Mouse (Mus musculus) stomach, embryonic 16.5 days (tissue): ENCODE measurements around the gene Krtcap2. TPM values are rescaled to one million over a fixed set of nuclear protein-coding genes. Genes with fewer than 3 reads are reported as not detected.
A peak's percentile ranks its signal among the peaks of the same experiment; 100 is the strongest.

Experiments used
- ATAC-seq: fragments of 200-750 bp; cut with Nextera tagmentation; 2 replicates; pipeline ENCODE4 v1.8.0; 2017; ENCODE audit warnings: moderate number of reproducible peaks, moderate TSS enrichment; ENCODE audit not compliant: insufficient read depth, low FRiP score
- H3K27ac ChIP-seq: fragments of 300-500 bp; sonication (generic); 2 replicates; pipeline ENCODE4 v1.5.1; 2014; ENCODE audit warnings: low read length
- H3K27me3 ChIP-seq: fragments of 300-500 bp; sonication (generic); 2 replicates; pipeline ENCODE4 v1.6.1; 2014; ENCODE audit warnings: low read length, control low read depth, mixed read lengths; ENCODE audit not compliant: control insufficient read depth, insufficient read depth
- H3K36me3 ChIP-seq: fragments of 300-500 bp; sonication (generic); 2 replicates; pipeline ENCODE4 v1.6.1; 2014; ENCODE audit warnings: low read length; ENCODE audit not compliant: control insufficient read depth, insufficient read depth
- H3K4me1 ChIP-seq: fragments of 300-500 bp; sonication (generic); 2 replicates; pipeline ENCODE4 v1.6.1; 2014; ENCODE audit warnings: low read length, control low read depth, mixed read lengths; ENCODE audit not compliant: control insufficient read depth, insufficient read depth
- H3K4me2 ChIP-seq: fragments of 300-500 bp; sonication (generic); 2 replicates; pipeline ENCODE4 v1.6.1; 2014; ENCODE audit warnings: low read depth, low read length, mixed read lengths
- H3K4me3 ChIP-seq: fragments of 300-500 bp; sonication (generic); replicated peaks from 2 replicates; pipeline ENCODE4 v1.5.1; 2014; ENCODE audit warnings: mild to moderate bottlenecking, low read length
- H3K9ac ChIP-seq: fragments of 300-500 bp; sonication (generic); 2 replicates; pipeline ENCODE4 v1.6.1; 2014; ENCODE audit warnings: low read length
- H3K9me3 ChIP-seq: fragments of 300-500 bp; sonication (generic); replicated peaks from 2 replicates; pipeline ENCODE4 v1.6.1; 2016; ENCODE audit warnings: low read length, control low read depth; ENCODE audit not compliant: control insufficient read depth
- WGBS: fragments of 180-500 bp; shearing (Covaris S2); extraction: QIAGEN DNeasy Blood & Tissue Kit; methylation state at CpG from one replicate; pipeline ENCODE4 v1.1.7; 2014; 5-methylcytosine and 5-hydroxymethylcytosine counted together
- microRNA counts: library from miRNA; unstranded; fragments of <30 nt; microRNA quantifications from one replicate; lab custom pipeline; 2016
- microRNA-seq: library from miRNA; unstranded; fragments of <30 nt; microRNA quantifications from one replicate; pipeline ENCODE4, GENCODE M21; 2016
- polyA plus RNA-seq: library from polyadenylated mRNA; unstranded; fragments of >200 nt; fragmentation: Nextera tagmentation; extraction: Ambion mirVana; gene quantifications from 2 replicates; pipeline ENCODE4 v1.2.1, GENCODE M21; 2015

Krtcap2 gene
- polyA plus RNA-seq, 1 experiment from 2014 or later: 325 TPM

DNA sequence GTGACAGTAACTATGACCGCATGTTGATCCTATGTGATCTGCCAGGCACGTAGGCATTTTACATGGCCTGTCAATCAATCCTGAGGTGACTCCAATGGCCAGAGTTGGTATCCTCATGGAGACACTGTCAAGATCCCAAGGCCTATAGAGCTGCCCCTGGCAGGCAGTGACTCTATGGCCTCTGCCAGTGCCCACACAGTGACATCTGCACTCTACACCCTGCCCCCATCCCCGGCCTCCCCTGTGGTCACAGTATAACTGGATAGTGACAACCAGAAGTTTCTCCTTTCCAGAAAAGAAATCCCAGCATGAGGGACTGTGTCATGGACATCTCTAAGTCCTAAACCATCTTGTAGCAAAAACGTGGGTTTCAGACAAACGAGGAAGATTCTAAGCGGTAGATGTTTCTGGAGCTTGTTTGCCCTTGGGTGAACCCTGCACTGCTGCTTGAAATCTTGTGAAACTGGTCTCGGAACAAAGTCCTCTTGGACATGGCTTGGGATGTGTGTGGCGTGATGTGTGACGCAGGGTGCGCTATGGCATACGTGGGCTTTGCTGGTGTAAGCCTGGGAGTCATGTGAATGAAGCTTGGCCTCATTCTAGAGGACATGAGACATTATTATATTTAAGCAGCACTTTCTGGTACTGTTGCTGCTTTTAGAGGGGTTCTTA lies 47.6 kb downstream of the Krtcap2 start:
- H3K9me3 ChIP-seq: no peaks in the 10 kb centered on the region
- H3K4me2 ChIP-seq: no peak overlapping the region
- H3K9ac ChIP-seq: no peak overlapping the region
- H3K4me1 ChIP-seq: no peaks in the 10 kb centered on the region
- 82% methylated on average over 11 of the region's 11 CpGs for WGBS
- no peak overlapping the region for H3K27ac ChIP-seq
- no peaks in the 10 kb centered on the region for H3K27me3 ChIP-seq
- no peak overlapping the region for H3K4me3 ChIP-seq
- ATAC-seq: no peak
- H3K36me3 ChIP-seq: no peaks in the 10 kb centered on the region

DNA sequence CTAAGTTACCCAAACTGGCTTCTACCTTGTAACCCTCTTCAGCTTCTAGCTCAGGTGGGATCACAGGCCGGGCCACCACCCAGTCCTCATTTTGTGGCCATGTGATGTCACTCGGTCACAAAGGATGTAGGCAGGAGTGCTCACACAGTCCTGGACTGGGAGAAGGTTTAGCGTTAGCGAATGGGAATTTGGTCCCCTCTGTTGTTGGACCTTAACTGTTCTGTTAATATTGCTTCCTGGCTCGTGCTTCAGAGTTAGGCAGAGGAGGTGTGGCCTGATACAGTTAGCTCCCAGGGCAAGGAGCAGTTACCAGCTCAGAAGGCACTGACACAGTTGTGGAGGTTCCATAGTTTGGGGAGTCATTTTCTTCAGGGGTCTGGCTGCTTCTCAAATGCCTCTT lies 48.4 kb downstream of the Krtcap2 start:
- H3K4me1 ChIP-seq: no peaks in the 10 kb centered on the region
- ATAC-seq: no peak
- WGBS: 71% methylated on average over 5 of the region's 5 CpGs
- H3K9me3 ChIP-seq: no peaks in the 10 kb centered on the region
- no peak overlapping the region for H3K9ac ChIP-seq
- H3K27me3 ChIP-seq: no peaks in the 10 kb centered on the region
- H3K27ac ChIP-seq: no peak overlapping the region
- H3K4me2 ChIP-seq: no peak overlapping the region
- H3K4me3 ChIP-seq: no peak overlapping the region
- H3K36me3 ChIP-seq: no peaks in the 10 kb centered on the region

DNA sequence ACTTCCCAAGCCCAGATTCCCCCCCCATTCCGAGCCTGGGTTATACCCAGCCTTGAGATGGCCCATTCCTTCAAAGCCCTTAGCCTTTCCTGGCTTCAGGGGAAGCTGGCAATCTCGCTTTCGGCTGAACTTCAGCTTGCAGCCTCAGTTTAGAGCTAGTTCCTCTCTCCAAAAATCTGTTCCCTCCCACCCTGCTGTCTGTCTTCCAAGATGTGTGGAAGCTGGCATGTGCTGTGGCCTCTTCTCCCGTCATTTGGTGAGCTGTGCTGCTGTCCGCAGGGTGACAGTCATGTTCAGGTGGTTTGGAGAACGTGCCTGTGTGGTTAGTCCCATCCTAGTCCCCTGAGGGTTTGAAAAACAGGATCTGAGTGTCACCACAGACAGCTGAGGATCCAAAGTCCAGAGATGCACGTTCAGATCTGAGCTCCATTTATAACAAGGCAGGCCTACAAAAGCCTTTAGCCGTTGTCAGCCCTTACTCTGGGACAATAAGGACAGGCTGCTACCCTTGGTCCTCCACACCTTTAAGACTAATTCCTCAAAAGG lies 50.0 kb downstream of the Krtcap2 start:
- H3K36me3 ChIP-seq: no peaks in the 10 kb centered on the region
- no peak overlapping the region for H3K4me3 ChIP-seq
- ATAC-seq: no peak
- H3K4me2 ChIP-seq: no peak overlapping the region
- WGBS: 84% methylated on average over 8 of the region's 8 CpGs
- no peaks in the 10 kb centered on the region; the same call in 1 of the 2 replicates for H3K27me3 ChIP-seq
- H3K9me3 ChIP-seq: no peaks in the 10 kb centered on the region
- peaks cover 5% of the 10 kb centered on the region; the same call in 1 of the 2 replicates for H3K4me1 ChIP-seq
- no peak overlapping the region for H3K9ac ChIP-seq
- H3K27ac ChIP-seq: no peak overlapping the region

DNA sequence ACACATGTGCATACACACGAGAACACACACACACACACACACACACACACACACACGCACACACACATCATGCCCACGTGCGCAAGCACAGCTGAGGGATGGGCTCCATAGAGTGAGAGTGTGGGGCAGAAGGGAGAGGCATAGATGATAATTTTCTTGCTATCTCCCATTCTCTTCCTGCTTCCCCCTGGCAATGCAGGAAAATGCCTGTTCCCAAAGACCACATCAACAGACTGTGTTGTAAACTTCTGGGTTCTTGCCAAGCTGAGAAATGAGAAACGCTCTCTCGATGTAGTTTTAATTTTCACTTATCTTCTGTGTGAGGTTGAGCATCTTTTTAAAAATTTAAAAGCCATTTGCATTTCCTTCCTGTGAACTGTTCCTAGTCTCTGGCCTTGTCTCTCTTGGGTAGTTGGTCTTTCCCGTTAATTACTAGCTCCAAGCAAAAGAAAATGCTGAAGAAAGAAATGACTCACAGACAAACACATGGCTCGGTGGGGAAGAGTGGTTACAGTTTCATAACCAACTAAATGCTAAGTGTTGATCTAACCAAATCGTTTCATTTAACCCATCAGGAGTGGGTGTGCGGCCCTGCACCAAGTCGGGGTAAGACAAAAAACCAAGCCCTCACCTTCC lies 51.1 kb downstream of the Krtcap2 start:
- no peak overlapping the region for H3K4me3 ChIP-seq
- H3K27ac ChIP-seq: no peak overlapping the region
- no peaks in the 10 kb centered on the region for H3K36me3 ChIP-seq
- no peaks in the 10 kb centered on the region; the same call in 1 of the 2 replicates for H3K27me3 ChIP-seq
- no peak overlapping the region for H3K9ac ChIP-seq
- H3K4me2 ChIP-seq: no peak overlapping the region
- H3K9me3 ChIP-seq: no peaks in the 10 kb centered on the region
- peaks cover 5% of the 10 kb centered on the region; the same call in 1 of the 2 replicates for H3K4me1 ChIP-seq
- ATAC-seq: no peak
- WGBS: 83% methylated on average over 11 of the region's 11 CpGs

DNA sequence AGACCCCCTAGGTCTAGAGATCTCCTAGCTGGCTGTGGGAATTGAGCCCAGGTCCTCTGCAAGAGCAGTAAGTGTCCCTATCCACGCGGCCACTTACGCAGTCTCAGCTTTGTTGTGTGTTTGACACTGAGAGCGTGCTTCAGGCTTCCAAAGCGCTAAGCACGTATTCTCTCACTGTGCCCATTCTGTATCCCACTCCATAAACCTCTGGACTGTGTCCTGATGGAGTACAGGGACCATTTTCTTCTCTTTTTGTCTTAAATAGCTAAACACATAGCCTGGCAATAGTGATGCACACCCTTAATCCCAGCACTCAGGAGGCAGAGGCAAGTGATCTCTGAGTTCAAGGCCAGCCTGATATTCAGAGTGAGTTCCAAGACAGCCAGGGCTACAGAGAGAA lies 53.1 kb downstream of the Krtcap2 start:
- 85% methylated on average over 6 of the region's 6 CpGs for WGBS
- H3K4me2 ChIP-seq: no peak overlapping the region

DNA sequence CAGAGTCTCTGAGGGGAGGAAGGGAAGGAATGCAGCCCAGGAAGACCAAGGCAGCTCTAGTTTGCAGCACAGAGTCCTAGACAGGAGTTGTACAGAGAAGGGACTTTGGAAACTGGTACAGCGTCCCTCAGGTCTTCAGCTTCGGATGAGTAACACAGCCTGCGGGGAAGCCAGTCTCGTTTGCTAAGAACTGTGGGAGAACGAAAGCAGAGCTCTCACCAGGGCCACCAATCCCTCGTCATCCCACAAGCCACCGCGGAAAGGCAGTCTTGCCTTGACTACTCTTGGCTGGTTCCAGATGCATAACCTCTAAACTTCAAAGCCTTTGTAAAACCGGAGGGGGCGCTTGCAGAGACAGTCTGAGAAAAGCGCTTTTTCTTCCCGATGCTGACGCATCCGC lies 53.7 kb downstream of the Krtcap2 start:
- peak; percentile 30; the same call in 1 of the 2 replicates for ATAC-seq

More for the DNA sequence above, 53.1 kb downstream of the Krtcap2 start:
- Histone ChIP-seq H3K36me3 (no peaks in the 10 kb centered on the region), H3K27ac (no peak overlapping the region), H3K27me3 (no peaks in the 10 kb centered on the region; the same call in 1 of the 2 replicates), H3K4me3 (no peak overlapping the region), H3K9ac (no peak overlapping the region), H3K4me1 (peaks cover 5% of the 10 kb centered on the region; the same call in 1 of the 2 replicates), H3K9me3 (no peaks in the 10 kb centered on the region)
- ATAC-seq: no peak

More for the DNA sequence above, 53.7 kb downstream of the Krtcap2 start:
- Histone ChIP-seq H3K4me1 (peaks cover 5% of the 10 kb centered on the region; the same call in 1 of the 2 replicates), H3K27ac (0 out of 2 replicates have a peak overlapping the region, but pooled peaks have one; percentile 17), H3K36me3 (no peaks in the 10 kb centered on the region), H3K9ac (peak overlapping the region; percentile 58; the same call in 1 of the 2 replicates), H3K4me2 (peak overlapping the region; percentile 59), H3K27me3 (no peaks in the 10 kb centered on the region; the same call in 1 of the 2 replicates), H3K9me3 (no peaks in the 10 kb centered on the region), H3K4me3 (peak overlapping the region; percentile 40)
- 5% methylated on average over 14 of the region's 14 CpGs for WGBS

MicroRNAs encoded within 50 kb of the gene (microRNA counts, 519-probe panel; counts per million panel counts)
- 821 counts per million, percentile 3 among the panel's probes with 10 or more counts for microRNA mmu-miR-92b (lab: Ali Mortazavi, UCI)

Small RNA genes within 50 kb of the gene (microRNA-seq; reads per million reads assigned to microRNA genes)
- 162 reads per million, percentile 59 among the genes with 10 or more reads in this experiment for gene Mir92b

Other genes with a start within 250 kb of the Krtcap2 start
- 19.2 and 22.8 TPM in 2 replicates for gene Rusc1, start 152.7 kb upstream of the Krtcap2 start, polyA plus RNA-seq
- not detected in 2 replicates for gene Gm43738, start 144.9 kb upstream of the Krtcap2 start, polyA plus RNA-seq
- gene Fdps, start 144.0 kb upstream of the Krtcap2 start, polyA plus RNA-seq: 340 and 368 TPM in 2 replicates
- 14.3 and 22.0 TPM in 2 replicates for gene Pklr, start 109.8 kb upstream of the Krtcap2 start, polyA plus RNA-seq
- gene Hcn3, start 85.8 kb upstream of the Krtcap2 start, polyA plus RNA-seq: 1.7 and 1.8 TPM in 2 replicates
- 18.9 and 19.1 TPM in 2 replicates for gene Clk2, start 81.2 kb upstream of the Krtcap2 start, polyA plus RNA-seq
- gene Scamp3, start 68.5 kb upstream of the Krtcap2 start, polyA plus RNA-seq: 104 and 113 TPM in 2 replicates
- gene Fam189b, start 62.8 kb upstream of the Krtcap2 start, polyA plus RNA-seq: 22.0 and 23.9 TPM in 2 replicates
- 55.4 and 63.9 TPM in 2 replicates for gene Gba, start 43.0 kb upstream of the Krtcap2 start, polyA plus RNA-seq
- 38.8 and 45.2 TPM in 2 replicates for gene Thbs3, start 30.8 kb upstream of the Krtcap2 start, polyA plus RNA-seq
- gene Mtx1, start 18.9 kb upstream of the Krtcap2 start, polyA plus RNA-seq: 172 and 177 TPM in 2 replicates
- gene Muc1, start 16.9 kb upstream of the Krtcap2 start, polyA plus RNA-seq: 112 and 164 TPM in 2 replicates
- 4.4 and 4.8 TPM in 2 replicates for gene Trim46, start 343 bp downstream of the Krtcap2 start, polyA plus RNA-seq
- gene Dpm3, start 13.4 kb downstream of the Krtcap2 start, polyA plus RNA-seq: 119 and 131 TPM in 2 replicates
- 81.7 and 83.1 TPM in 2 replicates for gene Slc50a1, start 24.6 kb downstream of the Krtcap2 start, polyA plus RNA-seq
- gene Efna1, start 35.2 kb downstream of the Krtcap2 start, polyA plus RNA-seq: 41.5 and 44.7 TPM in 2 replicates
- 13.0 and 16.0 TPM in 2 replicates for gene Efna3, start 77.0 kb downstream of the Krtcap2 start, polyA plus RNA-seq
- 15.0 and 15.5 TPM in 2 replicates for gene Efna4, start 92.1 kb downstream of the Krtcap2 start, polyA plus RNA-seq
- gene Adam15, start 104.0 kb downstream of the Krtcap2 start, polyA plus RNA-seq: 61.1 and 69.5 TPM in 2 replicates
- 0.45 and 0.49 TPM in 2 replicates for gene Dcst2, start 116.0 kb downstream of the Krtcap2 start, polyA plus RNA-seq
- 0.70 and 0.89 TPM in 2 replicates for gene Dcst1, start 119.3 kb downstream of the Krtcap2 start, polyA plus RNA-seq
- gene Zbtb7b, start 148.8 kb downstream of the Krtcap2 start, polyA plus RNA-seq: 8.0 and 9.2 TPM in 2 replicates
- gene Lenep, start 156.8 kb downstream of the Krtcap2 start, polyA plus RNA-seq: not detected in 2 replicates
- gene Flad1, start 165.9 kb downstream of the Krtcap2 start, polyA plus RNA-seq: 27.5 and 28.6 TPM in 2 replicates
- 322 and 323 TPM in 2 replicates for gene Cks1b, start 172.4 kb downstream of the Krtcap2 start, polyA plus RNA-seq
- gene Shc1, start 172.5 kb downstream of the Krtcap2 start, polyA plus RNA-seq: 96.5 and 103 TPM in 2 replicates
- 21.1 and 23.4 TPM in 2 replicates for gene Pygo2, start 184.2 kb downstream of the Krtcap2 start, polyA plus RNA-seq
- 41.8 and 51.2 TPM in 2 replicates for gene Pbxip1, start 190.7 kb downstream of the Krtcap2 start, polyA plus RNA-seq
- gene Pmvk, start 208.6 kb downstream of the Krtcap2 start, polyA plus RNA-seq: 56.0 and 64.9 TPM in 2 replicates